Mouse (Mus musculus): ENCODE results near the gene Mettl23.

DNA sequence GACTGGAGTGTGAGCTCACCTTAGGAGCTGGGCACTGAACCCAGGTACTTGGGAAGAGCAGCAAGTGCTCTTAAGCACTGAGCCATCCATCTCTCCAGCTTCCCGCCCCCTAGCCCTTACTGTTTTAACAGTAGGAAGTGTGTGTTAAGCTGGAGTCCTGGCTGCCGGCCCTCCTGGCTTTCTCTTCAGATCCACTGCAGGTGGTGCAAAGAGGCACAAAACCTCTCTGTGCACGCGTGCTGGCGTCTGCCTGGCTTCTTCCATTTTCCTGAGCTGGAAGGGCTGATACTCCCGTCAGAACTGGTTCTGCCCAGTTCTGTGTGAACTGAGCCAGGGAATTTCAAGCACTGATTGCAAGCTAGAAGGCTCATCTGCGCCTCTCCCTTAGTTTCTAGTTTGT is 37.8 kb downstream of the Mettl23 start:
- no peak for TF ChIP-seq POLR2A (IDR thresholded peaks at IDR 0.05; ENCODE audit: borderline replicate concordance, control insufficient read depth, low read depth, low read length)
- no peak for TF ChIP-seq CTCF (IDR thresholded peaks at IDR 0.05; ENCODE audit: control insufficient read depth, insufficient read depth, low read length)

All from bone marrow, adult 2 months (tissue).